Mouse (Mus musculus): ENCODE data around the gene Vmn1r44. TPM values are rescaled to one million over a fixed set of nuclear protein-coding genes. Genes with fewer than 3 reads are reported as not detected.
"Not testable (repeated sequence)": the region's sequence is repeated elsewhere in the genome, so short reads cannot be mapped to it uniquely, and the experiment has no call there.

Gene Vmn1r44
- total RNA-seq (2014; rRNA removed; ENCODE audit: low replicate concordance): not detected in 2 replicates
- not detected in 2 replicates for polyA plus RNA-seq (2015; fragmentation: Nextera tagmentation; extraction: Ambion mirVana)

- H3K27me3 ChIP-seq (ENCODE audit: control insufficient read depth, insufficient read depth, low read length): no peaks in the 10 kb centered on the region
- no peak for DNase-seq (ENCODE audit: low spot score)
- H3K9ac ChIP-seq (replicated peaks; ENCODE audit: low read depth, low read length): no peak within 1 kb of the TSS
- no peak for ATAC-seq (ENCODE audit: insufficient read depth, low read depth)
- H3K36me3 ChIP-seq (replicated peaks; ENCODE audit: control insufficient read depth, insufficient read depth, low read length): no peaks in the 10 kb centered on the region
- H3K27ac ChIP-seq (ENCODE audit: low read depth): no peak within 1 kb of the TSS
- H3K4me2 ChIP-seq (ENCODE audit: low read depth, low read length): no peak within 1 kb of the TSS
- WGBS: 54% methylated on average over 1 of the region's 1 CpGs
- H3K9me3 ChIP-seq (replicated peaks; ENCODE audit: control insufficient read depth, low read length): no peaks in the 10 kb centered on the region
- TF ChIP-seq CTCF (IDR thresholded peaks at IDR 0.05; ENCODE audit: low read depth): no peak
- TF ChIP-seq EP300 (IDR thresholded peaks at IDR 0.05; ENCODE audit: low read depth): no peak
- H3K4me3 ChIP-seq (ENCODE audit: low read depth, low read length): no peak within 1 kb of the TSS
- H3K4me1 ChIP-seq (ENCODE audit: control insufficient read depth, insufficient read depth): no peaks in the 10 kb centered on the region
Observed at GRCm38 (mm10) chr6:89883360-89883759, at the start of gene Vmn1r44. Vmn1r44 (plus strand) TSS chr6:89883660.

GRCm38 (mm10) chr6:89857552-89857951 lies 25.9 kb upstream of the Vmn1r44 start:
- H3K4me3 ChIP-seq (ENCODE audit: low read depth, low read length): no peak overlapping the region
- H3K4me1 ChIP-seq (ENCODE audit: control insufficient read depth, insufficient read depth): no peaks in the 10 kb centered on the region
- no peak overlapping the region for H3K9ac ChIP-seq (replicated peaks; ENCODE audit: low read depth, low read length)
- no peak overlapping the region for H3K4me2 ChIP-seq (ENCODE audit: low read depth, low read length)
- H3K27me3 ChIP-seq (ENCODE audit: control insufficient read depth, insufficient read depth, low read length): no peaks in the 10 kb centered on the region
- H3K9me3 ChIP-seq (replicated peaks; ENCODE audit: control insufficient read depth, low read length): 0 out of 2 replicates have a peak, but pooled peaks cover 2% of the 10 kb centered on the region
- DNase-seq (ENCODE audit: low spot score): no peak
- 62% methylated on average over 3 of the region's 3 CpGs for WGBS
- ATAC-seq (ENCODE audit: insufficient read depth, low read depth): no peak
- no peak overlapping the region for H3K27ac ChIP-seq (ENCODE audit: low read depth)
- no peaks in the 10 kb centered on the region for H3K36me3 ChIP-seq (replicated peaks; ENCODE audit: control insufficient read depth, insufficient read depth, low read length)
- TF ChIP-seq CTCF (IDR thresholded peaks at IDR 0.05; ENCODE audit: low read depth) (no peak), EP300 (IDR thresholded peaks at IDR 0.05; ENCODE audit: low read depth) (no peak)

GRCm38 (mm10) chr6:89859839-89860238 lies 23.6 kb upstream of the Vmn1r44 start:
- no peak overlapping the region for H3K27ac ChIP-seq (ENCODE audit: low read depth)
- no peak overlapping the region for H3K4me2 ChIP-seq (ENCODE audit: low read depth, low read length)
- no peaks in the 10 kb centered on the region for H3K27me3 ChIP-seq (ENCODE audit: control insufficient read depth, insufficient read depth, low read length)
- H3K4me1 ChIP-seq (ENCODE audit: control insufficient read depth, insufficient read depth): no peaks in the 10 kb centered on the region
- ATAC-seq (ENCODE audit: insufficient read depth, low read depth) (no peak), DNase-seq (ENCODE audit: low spot score) (no peak)
- no peak overlapping the region for H3K4me3 ChIP-seq (ENCODE audit: low read depth, low read length)
- H3K9me3 ChIP-seq (replicated peaks; ENCODE audit: control insufficient read depth, low read length): peaks cover 11% of the 10 kb centered on the region; the same call in 1 of the 2 replicates
- TF ChIP-seq CTCF (IDR thresholded peaks at IDR 0.05; ENCODE audit: low read depth): no peak
- no peak for TF ChIP-seq EP300 (IDR thresholded peaks at IDR 0.05; ENCODE audit: low read depth)
- no peaks in the 10 kb centered on the region for H3K36me3 ChIP-seq (replicated peaks; ENCODE audit: control insufficient read depth, insufficient read depth, low read length)
- 69% methylated on average over 2 of the region's 2 CpGs for WGBS
- no peak overlapping the region for H3K9ac ChIP-seq (replicated peaks; ENCODE audit: low read depth, low read length)

- Histone ChIP-seq H3K4me1 (ENCODE audit: control insufficient read depth, insufficient read depth) (no peaks in the 10 kb centered on the region), H3K27me3 (ENCODE audit: control insufficient read depth, insufficient read depth, low read length) (no peaks in the 10 kb centered on the region), H3K9me3 (replicated peaks; ENCODE audit: control insufficient read depth, low read length) (peaks cover 19% of the 10 kb centered on the region), H3K27ac (ENCODE audit: low read depth) (no peak overlapping the region), H3K4me2 (ENCODE audit: low read depth, low read length) (no peak overlapping the region), H3K4me3 (ENCODE audit: low read depth, low read length) (no peak overlapping the region), H3K36me3 (replicated peaks; ENCODE audit: control insufficient read depth, insufficient read depth, low read length) (no peaks in the 10 kb centered on the region), H3K9ac (replicated peaks; ENCODE audit: low read depth, low read length) (no peak overlapping the region)
- no peak for DNase-seq (ENCODE audit: low spot score)
- WGBS: 41% methylated on average over 4 of the region's 4 CpGs
- ATAC-seq (ENCODE audit: insufficient read depth, low read depth): no peak
- TF ChIP-seq EP300 (IDR thresholded peaks at IDR 0.05; ENCODE audit: low read depth): no peak
- TF ChIP-seq CTCF (IDR thresholded peaks at IDR 0.05; ENCODE audit: low read depth): no peak
Observed at GRCm38 (mm10) chr6:89863792-89864191, 19.7 kb upstream of the Vmn1r44 start.

GRCm38 (mm10) chr6:89867276-89867675 lies 16.2 kb upstream of the Vmn1r44 start:
- no peaks in the 10 kb centered on the region for H3K36me3 ChIP-seq (replicated peaks; ENCODE audit: control insufficient read depth, insufficient read depth, low read length)
- ATAC-seq (ENCODE audit: insufficient read depth, low read depth) (no peak), DNase-seq (ENCODE audit: low spot score) (no peak)
- H3K4me2 ChIP-seq (ENCODE audit: low read depth, low read length): no peak overlapping the region
- no peak overlapping the region for H3K27ac ChIP-seq (ENCODE audit: low read depth)
- no peak overlapping the region for H3K9ac ChIP-seq (replicated peaks; ENCODE audit: low read depth, low read length)
- no peaks in the 10 kb centered on the region for H3K4me1 ChIP-seq (ENCODE audit: control insufficient read depth, insufficient read depth)
- 78% methylated on average over 2 of the region's 2 CpGs for WGBS
- peaks cover 19% of the 10 kb centered on the region for H3K9me3 ChIP-seq (replicated peaks; ENCODE audit: control insufficient read depth, low read length)
- H3K27me3 ChIP-seq (ENCODE audit: control insufficient read depth, insufficient read depth, low read length): no peaks in the 10 kb centered on the region
- no peak overlapping the region for H3K4me3 ChIP-seq (ENCODE audit: low read depth, low read length)
- no peak for TF ChIP-seq CTCF (IDR thresholded peaks at IDR 0.05; ENCODE audit: low read depth)
- TF ChIP-seq EP300 (IDR thresholded peaks at IDR 0.05; ENCODE audit: low read depth): no peak

GRCm38 (mm10) chr6:89867976-89868375 lies 15.5 kb upstream of the Vmn1r44 start:
- H3K4me1 ChIP-seq (ENCODE audit: control insufficient read depth, insufficient read depth): no peaks in the 10 kb centered on the region
- 90% methylated on average over 2 of the region's 2 CpGs for WGBS
- DNase-seq (ENCODE audit: low spot score): no peak
- H3K4me3 ChIP-seq (ENCODE audit: low read depth, low read length): no peak overlapping the region
- no peaks in the 10 kb centered on the region for H3K27me3 ChIP-seq (ENCODE audit: control insufficient read depth, insufficient read depth, low read length)
- no peak overlapping the region for H3K9ac ChIP-seq (replicated peaks; ENCODE audit: low read depth, low read length)
- peaks cover 15% of the 10 kb centered on the region for H3K9me3 ChIP-seq (replicated peaks; ENCODE audit: control insufficient read depth, low read length)
- no peak overlapping the region for H3K4me2 ChIP-seq (ENCODE audit: low read depth, low read length)
- no peak for TF ChIP-seq CTCF (IDR thresholded peaks at IDR 0.05; ENCODE audit: low read depth)
- no peak for TF ChIP-seq EP300 (IDR thresholded peaks at IDR 0.05; ENCODE audit: low read depth)
- no peak for ATAC-seq (ENCODE audit: insufficient read depth, low read depth)
- H3K36me3 ChIP-seq (replicated peaks; ENCODE audit: control insufficient read depth, insufficient read depth, low read length): no peaks in the 10 kb centered on the region
- no peak overlapping the region for H3K27ac ChIP-seq (ENCODE audit: low read depth)

GRCm38 (mm10) chr6:89876313-89876712 lies 7.1 kb upstream of the Vmn1r44 start, which contains the start of the genes Vmn1r42 and Vmn1r43:
Vmn1r42 (minus strand) TSS chr6:89876413.
Vmn1r43 (minus strand) TSS chr6:89876413.
- 64% methylated on average over 3 of the region's 3 CpGs for WGBS
- H3K4me3 ChIP-seq (ENCODE audit: low read depth, low read length); ATAC-seq (ENCODE audit: insufficient read depth, low read depth); H3K27ac ChIP-seq (ENCODE audit: low read depth); H3K36me3 ChIP-seq (replicated peaks; ENCODE audit: control insufficient read depth, insufficient read depth, low read length); H3K27me3 ChIP-seq (ENCODE audit: control insufficient read depth, insufficient read depth, low read length); H3K4me2 ChIP-seq (ENCODE audit: low read depth, low read length); DNase-seq (ENCODE audit: low spot score); H3K4me1 ChIP-seq (ENCODE audit: control insufficient read depth, insufficient read depth); H3K9ac ChIP-seq (replicated peaks; ENCODE audit: low read depth, low read length); H3K9me3 ChIP-seq (replicated peaks; ENCODE audit: control insufficient read depth, low read length): not testable (repeated sequence)
